ENCODE assay signal across 8 mouse cellular contexts in genomic region chr17:47522536-47522935, GRCm38 (mm10). TPM values are rescaled to one million over a fixed set of nuclear protein-coding genes. Genes with fewer than 3 reads are reported as not detected.
DNase-seq lines count a peak whose midpoint lies in the region; ATAC-seq and TF ChIP-seq lines count a peak whose summit lies in the region.
"Had no signal": no experiment of that assay in that cellular context is flagged by ENCODE, and none has a peak within 500 bp of the region (broad histone marks: within the 10 kb centered on the region; RNA-seq: fewer than 3 reads in every experiment).

No protein-coding gene starts in this region.

- no peak for TF ChIP-seq POLR2A in ES-Bruce4 (IDR thresholded peaks at IDR 0.05; ENCODE audit: insufficient read depth, low read length)

- no peaks in the 10 kb centered on the region for H3K36me3 ChIP-seq in ES-Bruce4 (ENCODE audit: control insufficient read depth, insufficient read depth, low read length, poor library complexity, severe bottlenecking)
- H3K36me3 ChIP-seq in heart, embryonic 15.5 days, result no peaks in the 10 kb centered on the region
- H3K36me3 ChIP-seq in liver, embryonic 15.5 days (replicated peaks), result 0 out of 2 replicates have a peak, but pooled peaks cover 3% of the 10 kb centered on the region

- H3K27me3 ChIP-seq in ES-Bruce4 (ENCODE audit: control insufficient read depth, insufficient read depth, low read length, poor library complexity, severe bottlenecking), result no peaks in the 10 kb centered on the region
- H3K27me3 ChIP-seq in heart, embryonic 15.5 days, result no peaks in the 10 kb centered on the region
- H3K27me3 ChIP-seq in liver, embryonic 15.5 days, result no peaks in the 10 kb centered on the region

- no peak for TF ChIP-seq CTCF in ES-Bruce4 (IDR thresholded peaks at IDR 0.05; ENCODE audit: low read depth, low read length)

- DNase-seq in 416B (ENCODE audit: low read depth), result peak; percentile 54
- no peak for DNase-seq in right cerebral cortex, postnatal 10 days (ENCODE audit: low spot score in 2 of 2)
- no peak for DNase-seq in cerebellum, adult 11-12 months
- DNase-seq: cerebellum, adult 11 months had no signal

- H3K4me3 ChIP-seq in ES-Bruce4 (ENCODE audit: low read depth, low read length), result peak overlapping the region; percentile 49; the same call in 1 of the 2 replicates
- H3K4me3 ChIP-seq in heart, embryonic 15.5 days, result no peak overlapping the region
- peak overlapping the region; percentile 50; the same call in 1 of the 2 replicates for H3K4me3 ChIP-seq in liver, embryonic 15.5 days (replicated peaks)

- H3K27ac ChIP-seq in ES-Bruce4 (ENCODE audit: insufficient read depth, low read length), result peak overlapping the region; percentile 98
- peak overlapping the region; percentile 99 for H3K27ac ChIP-seq in heart, embryonic 15.5 days
- peak overlapping the region; percentile 97 for H3K27ac ChIP-seq in liver, embryonic 15.5 days (replicated peaks)

- no peaks in the 10 kb centered on the region for H3K9me3 ChIP-seq in ES-Bruce4 (replicated peaks; ENCODE audit: control insufficient read depth, insufficient read depth, low read length, poor library complexity, severe bottlenecking)
- no peaks in the 10 kb centered on the region for H3K9me3 ChIP-seq in heart, embryonic 15.5 days (replicated peaks)
- H3K9me3 ChIP-seq in liver, embryonic 15.5 days (replicated peaks), result no peaks in the 10 kb centered on the region

- 33% methylated on average over 4 of the region's 4 CpGs for WGBS in heart, embryonic 15.5 days
- WGBS in liver, embryonic 15.5 days (ENCODE audit: insufficient replicate concordance), result 34% methylated on average over 4 of the region's 4 CpGs

- no peak for TF ChIP-seq EP300 in ES-Bruce4 (IDR thresholded peaks at IDR 0.05; ENCODE audit: insufficient read depth, low read depth, low read length)

- peaks cover 2% of the 10 kb centered on the region for H3K4me1 ChIP-seq in ES-Bruce4 (ENCODE audit: control insufficient read depth, insufficient read depth, low read length)
- H3K4me1 ChIP-seq in heart, embryonic 15.5 days (replicated peaks), result peaks cover 77% of the 10 kb centered on the region
- peaks cover 94% of the 10 kb centered on the region for H3K4me1 ChIP-seq in liver, embryonic 15.5 days (replicated peaks)

- peak overlapping the region; percentile 83 for H3K9ac ChIP-seq in ES-Bruce4 (ENCODE audit: low read depth, poor library complexity, severe bottlenecking)
- H3K9ac ChIP-seq in heart, embryonic 15.5 days, result peak overlapping the region; percentile 47; the same call in 1 of the 2 replicates
- peak overlapping the region; percentile 66 for H3K9ac ChIP-seq in liver, embryonic 15.5 days

- peak overlapping the region; percentile 60 for H3K4me2 ChIP-seq in heart, embryonic 15.5 days
- peak overlapping the region; percentile 81 for H3K4me2 ChIP-seq in liver, embryonic 15.5 days

- ATAC-seq in heart, embryonic 15.5 days (replicated peaks; ENCODE audit: insufficient number of reproducible peaks, insufficient read depth, low FRiP score, low read depth), result no peak
- ATAC-seq in liver, embryonic 15.5 days (ENCODE audit: insufficient read depth), result no peak
- ATAC-seq in activated CD4-positive, CD25-positive, alpha-beta regulatory T cell, adult 4 months, result no peak

RNA-seq across cellular contexts. Expression of gene Ccnd3, which starts 17.7 kb away (rescaled TPM):
- 181 and 185 TPM in 2 replicates for polyA plus RNA-seq in ES-Bruce4 (2011; ENCODE audit: insufficient read depth, insufficient read length, low read depth, missing spikeins)
- 369 and 456 TPM in 2 replicates for polyA plus RNA-seq in heart, embryonic 15.5 days (2015; fragmentation: Nextera tagmentation; extraction: Ambion mirVana)
- 422 and 473 TPM in 2 replicates for polyA plus RNA-seq in liver, embryonic 15.5 days (2015; fragmentation: Nextera tagmentation; extraction: Ambion mirVana)
- polyA plus RNA-seq in activated CD4-positive, CD25-positive, alpha-beta regulatory T cell, adult 4 months (2017; shearing (Covaris generic)), result 100 to 1,000 TPM; 133 to 141 TPM

RNA-seq across cellular contexts. Expression of gene Taf8, which starts 20.4 kb away (rescaled TPM):
- polyA plus RNA-seq in ES-Bruce4 (2011; ENCODE audit: insufficient read depth, insufficient read length, low read depth, missing spikeins), result 45.5 and 46.6 TPM in 2 replicates
- 17.0 and 20.5 TPM in 2 replicates for polyA plus RNA-seq in heart, embryonic 15.5 days (2015; fragmentation: Nextera tagmentation; extraction: Ambion mirVana)
- 14.7 and 15.2 TPM in 2 replicates for polyA plus RNA-seq in liver, embryonic 15.5 days (2015; fragmentation: Nextera tagmentation; extraction: Ambion mirVana)
- polyA plus RNA-seq in activated CD4-positive, CD25-positive, alpha-beta regulatory T cell, adult 4 months (2017; shearing (Covaris generic)), result 10 to 100 TPM; 51.5 to 61.3 TPM
